Mouse (Mus musculus) urinary bladder, adult 2 months (tissue): Measurements from ENCODE around the gene Olfr284. TPM values are rescaled to one million over a fixed set of nuclear protein-coding genes. Genes with fewer than 3 reads are reported as not detected.
A peak's percentile ranks its signal among the peaks of the same experiment; 100 is the strongest.

ENCODE experiments used
- DNase-seq: peaks from one replicate; pipeline ENCODE4 v3.0.0; 2022; ENCODE audit warnings: low spot score
- polyA plus RNA-seq: library from polyadenylated mRNA; depleted of rRNA; stranded (reverse); fragments of >200 nt; gene quantifications from 2 replicates; pipeline ENCODE4 v1.2.3, GENCODE M21; 2012; rRNA removed

Olfr284 gene
- not detected in 2 replicates for polyA plus RNA-seq

GRCm38 (mm10) chr15:98340887-98341286 lies at the start of gene Olfr284:
TSS of gene Olfr284 (minus strand) at chr15:98340987.
- no peak for DNase-seq

GRCm38 (mm10) chr15:98389796-98390195 lies 49.0 kb upstream of the Olfr284 start:
- DNase-seq = peak; percentile 56

- no peak for DNase-seq
Observed at GRCm38 (mm10) chr15:98387621-98388020, 46.8 kb upstream of the Olfr284 start.

GRCm38 (mm10) chr15:98380846-98381245 lies 40.1 kb upstream of the Olfr284 start, which contains the start of gene Olfr283:
TSS of gene Olfr283 (minus strand) at chr15:98380946.
- no peak for DNase-seq

- no peak for DNase-seq
Observed at GRCm38 (mm10) chr15:98378209-98378608, 37.4 kb upstream of the Olfr284 start.

- DNase-seq = no peak
Observed at GRCm38 (mm10) chr15:98317177-98317724, 23.5 kb downstream of the Olfr284 start, which contains the start of gene Olfr285. TSS of gene Olfr285 (minus strand) at chr15:98317353.

- no peak for DNase-seq
Observed at GRCm38 (mm10) chr15:98315703-98316102, 25.1 kb downstream of the Olfr284 start.

- peak; percentile 42 for DNase-seq
Observed at GRCm38 (mm10) chr15:98295628-98296551, 44.9 kb downstream of the Olfr284 start, which contains the start of gene Zfp641. TSS of gene Zfp641 (minus strand) at chr15:98296161.

- DNase-seq = no peak
Observed at GRCm38 (mm10) chr15:98293651-98294050, 47.1 kb downstream of the Olfr284 start.

Other genes with a start within 250 kb of the Olfr284 start
- 69.9 TPM in 2 replicates for gene Pfkm, start 248.4 kb downstream of the Olfr284 start, polyA plus RNA-seq
- gene Senp1, start 247.2 kb downstream of the Olfr284 start, polyA plus RNA-seq = 18.4 and 20.0 TPM in 2 replicates
- 56.1 and 59.9 TPM in 2 replicates for gene Asb8, start 175.4 kb downstream of the Olfr284 start, polyA plus RNA-seq
- 3.6 and 4.2 TPM in 2 replicates for gene Ccdc184, start 173.8 kb downstream of the Olfr284 start, polyA plus RNA-seq
- not detected in 2 replicates for gene Olfr288, start 145.4 kb downstream of the Olfr284 start, polyA plus RNA-seq
- gene Gm44579, start 120.0 kb downstream of the Olfr284 start, polyA plus RNA-seq = not detected in 2 replicates
- 0.04 TPM in 1 of 2 replicates, not detected in the other for gene Olfr287, start 119.9 kb downstream of the Olfr284 start, polyA plus RNA-seq
- not detected in 2 replicates for gene Olfr286, start 106.5 kb downstream of the Olfr284 start, polyA plus RNA-seq
- not detected in 2 replicates for gene H1fnt, start 83.7 kb downstream of the Olfr284 start, polyA plus RNA-seq
- gene Zfp641, start 44.8 kb downstream of the Olfr284 start, polyA plus RNA-seq = 22.6 and 23.1 TPM in 2 replicates
- gene Olfr285, start 23.6 kb downstream of the Olfr284 start, polyA plus RNA-seq = not detected in 2 replicates
- gene Olfr283, start 40.0 kb upstream of the Olfr284 start, polyA plus RNA-seq = not detected in 2 replicates
- not detected in 2 replicates for gene Olfr282, start 90.2 kb upstream of the Olfr284 start, polyA plus RNA-seq
- gene Olfr281, start 111.6 kb upstream of the Olfr284 start, polyA plus RNA-seq = not detected in 2 replicates
- 0.01 TPM in 1 of 2 replicates, not detected in the other for gene OR5BS1P, start 128.9 kb upstream of the Olfr284 start, polyA plus RNA-seq
- not detected in 2 replicates for gene Lalba, start 141.7 kb upstream of the Olfr284 start, polyA plus RNA-seq
- not detected in 2 replicates for gene Olfr279, start 151.4 kb upstream of the Olfr284 start, polyA plus RNA-seq
- 38.2 and 42.7 TPM in 2 replicates for gene Kansl2, start 193.3 kb upstream of the Olfr284 start, polyA plus RNA-seq
- 14.3 and 16.4 TPM in 2 replicates for gene Ccnt1, start 229.9 kb upstream of the Olfr284 start, polyA plus RNA-seq
- gene 4930415O20Rik, start 230.0 kb upstream of the Olfr284 start, polyA plus RNA-seq = not detected in 2 replicates